Mouse (Mus musculus): Measurements from ENCODE around the gene Rilpl1. TPM values are rescaled to one million over a fixed set of nuclear protein-coding genes. Genes with fewer than 3 reads are reported as not detected.
"Not testable (repeated sequence)": the region's sequence is repeated elsewhere in the genome, so short reads cannot be mapped to it uniquely, and the experiment has no call there.

Gene Rilpl1
- polyA plus RNA-seq, 1 experiment from 2014 or later: 14.6 TPM

GRCm38 (mm10) chr5:124503742-124504141 is 27.4 kb downstream of the Rilpl1 start:
- Histone ChIP-seq H3K4me3 (replicated peaks) (no peak overlapping the region), H3K4me1 (peaks cover 5% of the 10 kb centered on the region; the same call in 1 of the 2 replicates), H3K4me2 (no peak overlapping the region), H3K36me3 (peaks cover 37% of the 10 kb centered on the region), H3K9me3 (replicated peaks) (no peaks in the 10 kb centered on the region), H3K27me3 (replicated peaks) (no peaks in the 10 kb centered on the region), H3K9ac (replicated peaks) (no peak overlapping the region), H3K27ac (replicated peaks) (no peak overlapping the region)
- 71% methylated on average over 14 of the region's 14 CpGs for WGBS
- no peak for ATAC-seq (ENCODE audit: low FRiP score)

GRCm38 (mm10) chr5:124501541-124501940 is 29.6 kb downstream of the Rilpl1 start:
- Histone ChIP-seq H3K36me3 (peaks cover 39% of the 10 kb centered on the region), H3K4me3 (replicated peaks) (no peak overlapping the region), H3K4me2 (no peak overlapping the region), H3K4me1 (no peaks in the 10 kb centered on the region), H3K9ac (replicated peaks) (no peak overlapping the region), H3K9me3 (replicated peaks) (no peaks in the 10 kb centered on the region), H3K27ac (replicated peaks) (no peak overlapping the region), H3K27me3 (replicated peaks) (no peaks in the 10 kb centered on the region)
- no peak for ATAC-seq (ENCODE audit: low FRiP score)
- WGBS: 95% methylated on average over 10 of the region's 10 CpGs

- Histone ChIP-seq H3K27ac (replicated peaks) (no peak overlapping the region), H3K4me2 (no peak overlapping the region), H3K36me3 (peaks cover 41% of the 10 kb centered on the region), H3K27me3 (replicated peaks) (no peaks in the 10 kb centered on the region), H3K9me3 (replicated peaks) (no peaks in the 10 kb centered on the region), H3K4me3 (replicated peaks) (no peak overlapping the region), H3K4me1 (no peaks in the 10 kb centered on the region), H3K9ac (replicated peaks) (no peak overlapping the region)
- 91% methylated on average over 3 of the region's 3 CpGs for WGBS
- no peak for ATAC-seq (ENCODE audit: low FRiP score)
Measured at GRCm38 (mm10) chr5:124500573-124500972, 30.6 kb downstream of the Rilpl1 start.

- not testable (repeated sequence) for ATAC-seq (ENCODE audit: low FRiP score); H3K4me3 ChIP-seq (replicated peaks); H3K9ac ChIP-seq (replicated peaks); H3K9me3 ChIP-seq (replicated peaks); H3K4me1 ChIP-seq; H3K27me3 ChIP-seq (replicated peaks); H3K4me2 ChIP-seq; H3K27ac ChIP-seq (replicated peaks)
- peaks cover 45% of the 10 kb centered on the region for H3K36me3 ChIP-seq
- 84% methylated on average over 2 of the region's 4 CpGs for WGBS
Measured at GRCm38 (mm10) chr5:124500037-124500436, 31.2 kb downstream of the Rilpl1 start.

GRCm38 (mm10) chr5:124499001-124499400 is 32.2 kb downstream of the Rilpl1 start:
- WGBS: 18% methylated on average over 5 of the region's 5 CpGs

GRCm38 (mm10) chr5:124498221-124498876 is 32.8 kb downstream of the Rilpl1 start:
- Histone ChIP-seq H3K27me3 (replicated peaks) (no peaks in the 10 kb centered on the region), H3K9me3 (replicated peaks) (no peaks in the 10 kb centered on the region), H3K4me2 (no peak overlapping the region), H3K4me3 (replicated peaks) (no peak overlapping the region), H3K4me1 (no peaks in the 10 kb centered on the region), H3K36me3 (peaks cover 44% of the 10 kb centered on the region), H3K9ac (replicated peaks) (no peak overlapping the region), H3K27ac (replicated peaks) (no peak overlapping the region)
- WGBS: 80% methylated on average over 9 of the region's 9 CpGs
- no peak for ATAC-seq (ENCODE audit: low FRiP score)

More at GRCm38 (mm10) chr5:124499001-124499400, 32.2 kb downstream of the Rilpl1 start:
- Histone ChIP-seq H3K9ac (replicated peaks) (no peak overlapping the region), H3K27me3 (replicated peaks) (no peaks in the 10 kb centered on the region), H3K27ac (replicated peaks) (no peak overlapping the region), H3K4me3 (replicated peaks) (no peak overlapping the region), H3K9me3 (replicated peaks) (no peaks in the 10 kb centered on the region), H3K4me1 (no peaks in the 10 kb centered on the region), H3K4me2 (no peak overlapping the region), H3K36me3 (peaks cover 45% of the 10 kb centered on the region)
- no peak for ATAC-seq (ENCODE audit: low FRiP score)

GRCm38 (mm10) chr5:124496614-124497514 is 34.3 kb downstream of the Rilpl1 start:
- H3K4me1 ChIP-seq: no peaks in the 10 kb centered on the region
- H3K9me3 ChIP-seq (replicated peaks): no peaks in the 10 kb centered on the region
- no peak overlapping the region for H3K9ac ChIP-seq (replicated peaks)
- WGBS: 78% methylated on average over 15 of the region's 15 CpGs
- peaks cover 45% of the 10 kb centered on the region for H3K36me3 ChIP-seq
- no peak overlapping the region for H3K4me2 ChIP-seq
- no peaks in the 10 kb centered on the region for H3K27me3 ChIP-seq (replicated peaks)
- ATAC-seq (ENCODE audit: low FRiP score): no peak
- no peak overlapping the region for H3K27ac ChIP-seq (replicated peaks)
- H3K4me3 ChIP-seq (replicated peaks): no peak overlapping the region

GRCm38 (mm10) chr5:124495547-124495946 is 35.6 kb downstream of the Rilpl1 start:
- H3K36me3 ChIP-seq: peaks cover 45% of the 10 kb centered on the region
- no peak overlapping the region for H3K9ac ChIP-seq (replicated peaks)
- H3K4me2 ChIP-seq: no peak overlapping the region
- no peaks in the 10 kb centered on the region for H3K4me1 ChIP-seq
- no peak for ATAC-seq (ENCODE audit: low FRiP score)
- H3K4me3 ChIP-seq (replicated peaks): no peak overlapping the region
- H3K27ac ChIP-seq (replicated peaks): no peak overlapping the region
- no peaks in the 10 kb centered on the region for H3K9me3 ChIP-seq (replicated peaks)
- WGBS: 57% methylated on average over 7 of the region's 7 CpGs
- H3K27me3 ChIP-seq (replicated peaks): no peaks in the 10 kb centered on the region

GRCm38 (mm10) chr5:124493455-124493854 is 37.7 kb downstream of the Rilpl1 start:
- no peak for ATAC-seq (ENCODE audit: low FRiP score)
- 88% methylated on average over 11 of the region's 11 CpGs for WGBS

GRCm38 (mm10) chr5:124492618-124493017 is 38.6 kb downstream of the Rilpl1 start:
- 89% methylated on average over 4 of the region's 4 CpGs for WGBS
- H3K36me3 ChIP-seq: peaks cover 42% of the 10 kb centered on the region

More at GRCm38 (mm10) chr5:124493455-124493854, 37.7 kb downstream of the Rilpl1 start:
- no peak overlapping the region for H3K4me2 ChIP-seq
- H3K4me1 ChIP-seq: no peaks in the 10 kb centered on the region
- peaks cover 42% of the 10 kb centered on the region for H3K36me3 ChIP-seq
- no peak overlapping the region for H3K4me3 ChIP-seq (replicated peaks)
- H3K9ac ChIP-seq (replicated peaks): no peak overlapping the region
- H3K9me3 ChIP-seq (replicated peaks): no peaks in the 10 kb centered on the region
- H3K27ac ChIP-seq (replicated peaks): no peak overlapping the region
- no peaks in the 10 kb centered on the region for H3K27me3 ChIP-seq (replicated peaks)

GRCm38 (mm10) chr5:124491732-124492131 is 39.5 kb downstream of the Rilpl1 start:
- Histone ChIP-seq H3K4me2 (no peak overlapping the region), H3K9ac (replicated peaks) (no peak overlapping the region), H3K4me1 (no peaks in the 10 kb centered on the region), H3K4me3 (replicated peaks) (no peak overlapping the region), H3K36me3 (peaks cover 40% of the 10 kb centered on the region), H3K27me3 (replicated peaks) (no peaks in the 10 kb centered on the region), H3K9me3 (replicated peaks) (no peaks in the 10 kb centered on the region), H3K27ac (replicated peaks) (no peak overlapping the region)
- no peak for ATAC-seq (ENCODE audit: low FRiP score)
- WGBS: 87% methylated on average over 4 of the region's 4 CpGs

More at GRCm38 (mm10) chr5:124492618-124493017, 38.6 kb downstream of the Rilpl1 start:
- no peaks in the 10 kb centered on the region for H3K9me3 ChIP-seq (replicated peaks)
- H3K9ac ChIP-seq (replicated peaks): no peak overlapping the region
- no peak overlapping the region for H3K4me3 ChIP-seq (replicated peaks)
- no peaks in the 10 kb centered on the region for H3K27me3 ChIP-seq (replicated peaks)
- H3K4me2 ChIP-seq: no peak overlapping the region
- ATAC-seq (ENCODE audit: low FRiP score): no peak
- H3K27ac ChIP-seq (replicated peaks): no peak overlapping the region
- no peaks in the 10 kb centered on the region for H3K4me1 ChIP-seq

GRCm38 (mm10) chr5:124488885-124489284 is 42.3 kb downstream of the Rilpl1 start:
- 93% methylated on average over 3 of the region's 3 CpGs for WGBS
- no peak overlapping the region for H3K27ac ChIP-seq (replicated peaks)
- no peaks in the 10 kb centered on the region for H3K27me3 ChIP-seq (replicated peaks)
- no peaks in the 10 kb centered on the region for H3K9me3 ChIP-seq (replicated peaks)
- no peak overlapping the region for H3K4me3 ChIP-seq (replicated peaks)
- H3K4me2 ChIP-seq: no peak overlapping the region
- ATAC-seq (ENCODE audit: low FRiP score): no peak
- H3K9ac ChIP-seq (replicated peaks): no peak overlapping the region
- peaks cover 10% of the 10 kb centered on the region for H3K4me1 ChIP-seq
- H3K36me3 ChIP-seq: peaks cover 30% of the 10 kb centered on the region
